Mouse (Mus musculus) midbrain, embryonic 14.5 days (tissue): ENCODE measurements around the gene Tmem236. TPM values are rescaled to one million over a fixed set of nuclear protein-coding genes. Genes with fewer than 3 reads are reported as not detected.

Source experiments
- ATAC-seq: fragments of 200-750 bp; cut with Nextera tagmentation; 2 replicates; pipeline ENCODE4 v1.8.0; 2017; ENCODE audit warnings: moderate number of reproducible peaks, moderate library complexity; ENCODE audit not compliant: low FRiP score, low TSS enrichment
- DNase-seq: peaks from one replicate; pipeline ENCODE4 v3.0.0-alpha.2; 2015
- H3K27ac ChIP-seq: fragments of 300-500 bp; sonication (generic); replicated peaks from 2 replicates; pipeline ENCODE4 v1.5.1; 2014; ENCODE audit warnings: mild to moderate bottlenecking, low read depth, low read length, moderate library complexity
- H3K27me3 ChIP-seq: fragments of 300-500 bp; sonication (generic); 2 replicates; pipeline ENCODE4 v1.6.1; 2014; ENCODE audit warnings: low read length, control low read depth, mixed read lengths; ENCODE audit not compliant: control insufficient read depth, insufficient read depth
- H3K36me3 ChIP-seq: fragments of 300-500 bp; sonication (generic); 2 replicates; pipeline ENCODE4 v1.6.1; 2014; ENCODE audit warnings: low read length, control low read depth; ENCODE audit not compliant: control insufficient read depth, insufficient read depth
- H3K4me1 ChIP-seq: fragments of 300-500 bp; sonication (generic); 2 replicates; pipeline ENCODE4 v1.6.1; 2014; ENCODE audit warnings: mild to moderate bottlenecking, antibody characterized with exemption, low read length, control low read depth; ENCODE audit not compliant: control insufficient read depth, insufficient read depth
- H3K4me2 ChIP-seq: fragments of 300-500 bp; sonication (generic); 2 replicates; pipeline ENCODE4 v1.6.1; 2014; ENCODE audit warnings: mild to moderate bottlenecking, low read length, moderate library complexity
- H3K4me3 ChIP-seq: fragments of 300-500 bp; sonication (generic); replicated peaks from 2 replicates; pipeline ENCODE4 v1.5.1; 2014; ENCODE audit warnings: low read depth, low read length
- H3K9ac ChIP-seq: fragments of 300-500 bp; sonication (generic); replicated peaks from 2 replicates; pipeline ENCODE4 v1.6.1; 2014; ENCODE audit warnings: mild to moderate bottlenecking, low read length, moderate library complexity
- H3K9me3 ChIP-seq: fragments of 300-500 bp; sonication (generic); 2 replicates; pipeline ENCODE4 v1.6.1; 2016; ENCODE audit warnings: low read length, control low read depth, mixed read lengths; ENCODE audit not compliant: control insufficient read depth
- WGBS: fragments of 180-500 bp; shearing (Covaris S2); extraction: QIAGEN DNeasy Blood & Tissue Kit; methylation state at CpG from one replicate; pipeline ENCODE4 v1.1.7; 2014; 5-methylcytosine and 5-hydroxymethylcytosine counted together
- polyA plus RNA-seq: library from polyadenylated mRNA; unstranded; fragments of >200 nt; fragmentation: Nextera tagmentation; extraction: Ambion mirVana; gene quantifications from 2 replicates; pipeline ENCODE4 v1.2.1, GENCODE M21; 2014

Tmem236 gene
- polyA plus RNA-seq, 1 experiment from 2014 or later = 0.18 TPM

DNA sequence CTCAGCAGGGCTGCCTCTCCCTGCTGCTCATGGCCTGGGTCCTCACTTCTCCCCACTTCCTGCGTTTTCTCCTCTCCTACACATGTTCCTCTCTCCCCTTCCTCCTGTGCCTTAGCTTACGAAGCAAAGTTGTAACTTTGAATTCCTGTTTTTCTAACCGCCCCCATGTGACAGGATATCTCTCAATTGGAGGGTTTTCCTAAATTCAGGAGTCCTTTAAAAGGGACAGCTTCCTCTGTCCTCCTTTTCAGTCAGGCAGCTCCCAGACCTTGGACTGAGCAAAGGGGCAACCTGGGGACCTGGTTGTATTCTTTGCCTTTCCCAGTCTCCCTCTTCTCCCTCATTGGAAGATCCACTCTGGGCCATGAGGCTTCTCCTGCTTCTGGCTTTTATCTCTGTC, 54.8 kb downstream of the Tmem236 start, which contains the start of gene Mrc1:
Gene Mrc1 (plus strand): TSS at position 244 of the 400 bp plus-strand sequence.
- no peak for DNase-seq
- ATAC-seq = no peak

DNA sequence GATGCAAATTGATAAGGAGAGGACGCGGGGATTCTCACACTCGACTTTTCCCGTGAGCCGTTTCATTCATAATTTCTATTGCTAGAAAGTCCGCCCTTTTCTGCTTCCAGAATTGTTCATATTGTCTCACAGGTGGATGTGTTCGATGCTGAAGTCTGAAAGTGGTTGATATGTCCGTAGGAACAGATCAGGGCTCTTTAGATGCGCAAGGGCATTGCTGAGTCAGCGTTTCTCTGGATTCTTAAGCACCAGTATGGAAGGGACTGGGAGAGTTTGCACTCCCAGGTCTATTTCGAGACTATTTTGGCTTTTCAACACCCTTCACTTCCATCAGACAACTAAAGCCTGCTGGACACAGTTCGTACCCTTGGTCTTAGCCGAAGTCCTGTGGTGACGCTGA, 55.7 kb downstream of the Tmem236 start:
- DNase-seq = no peak
- 92% methylated on average over 14 of the region's 14 CpGs for WGBS
- no peaks in the 10 kb centered on the region for H3K9me3 ChIP-seq
- no peak overlapping the region for H3K27ac ChIP-seq
- H3K4me1 ChIP-seq = no peaks in the 10 kb centered on the region
- H3K4me3 ChIP-seq = no peak overlapping the region
- no peaks in the 10 kb centered on the region for H3K36me3 ChIP-seq
- no peak overlapping the region for H3K4me2 ChIP-seq
- ATAC-seq = no peak
- H3K9ac ChIP-seq = no peak overlapping the region
- H3K27me3 ChIP-seq = no peaks in the 10 kb centered on the region

More for the DNA sequence above, 54.8 kb downstream of the Tmem236 start, which contains the start of gene Mrc1:
- H3K4me1 ChIP-seq = no peaks in the 10 kb centered on the region
- H3K9me3 ChIP-seq = no peaks in the 10 kb centered on the region
- no peak within 1 kb of the TSS for H3K4me3 ChIP-seq
- WGBS = 70% methylated on average over 3 of the region's 3 CpGs
- H3K9ac ChIP-seq = no peak within 1 kb of the TSS
- H3K36me3 ChIP-seq = no peaks in the 10 kb centered on the region
- no peak within 1 kb of the TSS for H3K27ac ChIP-seq
- H3K4me2 ChIP-seq = no peak within 1 kb of the TSS
- H3K27me3 ChIP-seq = no peaks in the 10 kb centered on the region

DNA sequence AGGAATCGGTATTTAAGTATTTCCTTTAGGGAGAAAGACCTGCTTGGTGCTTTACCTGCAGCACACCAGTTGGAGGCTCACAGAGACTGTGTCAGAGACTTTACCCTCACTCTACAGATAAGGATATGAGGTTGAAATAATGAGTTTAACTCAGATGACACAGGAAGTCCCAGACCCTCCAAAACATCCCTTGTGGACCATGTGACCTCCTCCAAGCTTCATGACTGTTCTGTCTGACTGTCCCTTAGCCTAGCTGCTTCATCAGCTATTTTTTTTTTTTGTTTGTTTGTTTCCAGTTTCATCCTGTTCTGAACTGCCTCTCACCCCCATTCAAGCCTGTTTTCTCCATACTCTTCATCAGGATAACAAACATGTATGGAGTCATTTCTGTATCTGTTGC, 58.6 kb downstream of the Tmem236 start:
- Histone ChIP-seq H3K4me2 (no peak overlapping the region), H3K9me3 (no peaks in the 10 kb centered on the region), H3K36me3 (no peaks in the 10 kb centered on the region), H3K4me3 (no peak overlapping the region), H3K27me3 (no peaks in the 10 kb centered on the region), H3K27ac (no peak overlapping the region), H3K9ac (no peak overlapping the region), H3K4me1 (no peaks in the 10 kb centered on the region)
- DNase-seq (no peak), ATAC-seq (no peak)
- 93% methylated on average over 1 of the region's 1 CpGs for WGBS

DNA sequence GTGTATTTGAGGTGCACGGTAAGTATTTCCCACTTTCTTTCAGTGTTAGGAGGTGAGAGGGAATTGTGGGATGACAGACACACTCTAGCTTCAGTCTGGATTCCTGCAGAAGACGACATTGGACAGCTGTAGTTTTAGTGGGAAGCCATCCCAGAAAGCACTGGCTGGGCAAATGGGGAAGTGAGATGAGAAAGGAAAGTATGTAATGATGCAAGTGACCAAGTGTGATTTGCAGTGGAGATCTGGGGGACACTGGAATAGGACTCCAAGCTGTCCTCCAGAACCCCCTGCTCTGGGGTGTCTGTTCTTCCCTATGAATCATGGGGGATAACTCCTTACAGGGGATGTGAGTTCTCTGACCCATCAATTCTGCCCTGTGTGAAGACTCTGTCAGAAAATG, 59.7 kb downstream of the Tmem236 start:
- Histone ChIP-seq H3K27ac (no peak overlapping the region), H3K4me2 (no peak overlapping the region), H3K27me3 (no peaks in the 10 kb centered on the region), H3K4me3 (no peak overlapping the region), H3K36me3 (no peaks in the 10 kb centered on the region), H3K9me3 (no peaks in the 10 kb centered on the region), H3K9ac (no peak overlapping the region), H3K4me1 (no peaks in the 10 kb centered on the region)
- DNase-seq (no peak), ATAC-seq (no peak)
- 81% methylated on average over 2 of the region's 2 CpGs for WGBS

DNA sequence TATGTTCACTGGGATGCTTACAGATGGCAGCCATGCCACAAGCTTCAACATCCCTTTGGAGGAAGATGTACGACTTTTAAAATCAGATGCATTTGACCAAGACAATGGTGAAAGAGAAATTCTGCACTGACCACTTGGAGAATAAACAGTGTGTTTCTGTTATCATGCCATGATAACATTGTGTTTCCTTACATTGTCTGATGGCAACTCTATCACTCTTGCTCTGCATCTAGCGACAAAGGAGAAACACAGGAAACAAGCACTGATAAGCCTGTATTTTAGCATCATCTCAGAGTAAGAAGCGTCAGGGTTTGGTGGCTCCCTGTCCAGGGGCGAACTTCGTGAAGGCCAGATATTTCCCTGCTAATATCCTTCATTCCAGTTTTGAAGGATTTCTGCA, 61.0 kb downstream of the Tmem236 start:
- no peaks in the 10 kb centered on the region for H3K27me3 ChIP-seq
- H3K9ac ChIP-seq = no peak overlapping the region
- H3K4me2 ChIP-seq = no peak overlapping the region
- no peaks in the 10 kb centered on the region for H3K4me1 ChIP-seq
- no peak overlapping the region for H3K27ac ChIP-seq
- 88% methylated on average over 5 of the region's 5 CpGs for WGBS
- DNase-seq = no peak
- H3K36me3 ChIP-seq = no peaks in the 10 kb centered on the region
- no peaks in the 10 kb centered on the region for H3K9me3 ChIP-seq
- H3K4me3 ChIP-seq = no peak overlapping the region
- ATAC-seq = no peak

DNA sequence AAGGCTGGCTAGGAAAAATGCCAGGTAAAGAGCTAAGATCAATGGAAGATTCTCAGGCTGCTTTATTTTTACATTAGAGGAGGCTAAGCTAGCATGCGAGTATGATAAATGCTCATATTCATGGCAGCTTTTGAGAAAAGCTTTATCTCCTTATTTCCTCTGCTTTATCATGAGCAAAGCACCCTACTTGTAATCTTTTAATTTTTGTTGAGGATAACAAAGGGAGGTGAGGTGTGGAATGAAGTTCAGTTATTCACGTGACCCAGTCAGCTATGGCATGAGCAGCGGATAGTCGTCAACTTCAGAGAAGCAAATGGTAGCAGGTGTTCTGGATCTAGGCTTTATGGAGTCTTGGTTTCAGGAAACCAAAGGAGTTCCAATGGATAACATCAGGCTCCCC, 62.6 kb downstream of the Tmem236 start:
- WGBS = 91% methylated on average over 4 of the region's 4 CpGs

DNA sequence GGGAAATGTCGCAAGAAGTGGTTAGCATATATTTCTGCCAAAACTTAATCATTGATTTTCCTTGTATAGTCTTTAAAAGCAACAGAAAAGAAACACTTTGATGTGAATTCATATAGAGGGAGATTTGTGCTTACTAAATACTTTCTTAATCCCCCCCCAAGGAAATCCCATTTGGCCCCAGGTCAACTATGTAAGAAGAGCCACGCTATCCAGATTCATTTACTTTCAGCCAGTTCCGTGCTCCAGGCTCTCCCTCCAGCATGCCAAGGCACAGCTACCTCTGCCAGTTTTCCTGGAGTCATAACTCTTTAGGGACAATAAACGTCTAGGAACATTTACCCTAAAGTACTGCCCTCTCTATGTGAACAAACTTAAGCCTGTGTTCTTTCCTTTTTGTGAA, 63.4 kb downstream of the Tmem236 start:
- Histone ChIP-seq H3K9ac (no peak overlapping the region), H3K4me3 (no peak overlapping the region), H3K36me3 (no peaks in the 10 kb centered on the region), H3K27me3 (no peaks in the 10 kb centered on the region), H3K4me1 (no peaks in the 10 kb centered on the region), H3K27ac (no peak overlapping the region), H3K4me2 (no peak overlapping the region), H3K9me3 (no peaks in the 10 kb centered on the region)
- WGBS = 62% methylated on average over 4 of the region's 4 CpGs
- DNase-seq = no peak
- no peak for ATAC-seq

More for the DNA sequence above, 62.6 kb downstream of the Tmem236 start:
- DNase-seq = no peak
- Histone ChIP-seq H3K4me1 (no peaks in the 10 kb centered on the region), H3K36me3 (no peaks in the 10 kb centered on the region), H3K27me3 (no peaks in the 10 kb centered on the region), H3K4me2 (no peak overlapping the region), H3K4me3 (no peak overlapping the region), H3K9me3 (no peaks in the 10 kb centered on the region), H3K9ac (no peak overlapping the region), H3K27ac (no peak overlapping the region)
- ATAC-seq = no peak

DNA sequence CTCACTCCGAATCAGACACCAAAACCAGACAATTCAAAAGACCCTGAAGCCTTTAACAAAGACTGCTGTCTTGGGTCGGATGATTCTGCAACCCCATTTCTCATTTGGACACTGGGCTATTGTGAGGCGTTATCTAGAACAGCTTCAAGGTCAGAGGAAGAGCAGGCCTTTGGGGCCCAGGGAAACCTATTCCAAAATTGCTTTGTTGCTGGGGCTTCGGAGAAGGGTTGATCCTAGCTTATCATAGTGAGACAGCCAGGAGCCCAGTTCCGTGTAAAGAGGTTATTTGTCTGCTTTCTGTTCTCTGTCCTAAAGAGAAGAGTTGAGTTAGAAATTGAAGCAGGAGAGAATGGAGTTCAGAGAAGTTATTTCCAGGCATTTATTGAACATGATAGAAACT, 64.8 kb downstream of the Tmem236 start:
- Histone ChIP-seq H3K4me1 (no peaks in the 10 kb centered on the region), H3K4me2 (no peak overlapping the region), H3K27ac (no peak overlapping the region), H3K36me3 (no peaks in the 10 kb centered on the region), H3K9me3 (no peaks in the 10 kb centered on the region), H3K4me3 (no peak overlapping the region), H3K27me3 (no peaks in the 10 kb centered on the region), H3K9ac (no peak overlapping the region)
- WGBS = 65% methylated on average over 5 of the region's 5 CpGs
- ATAC-seq (no peak), DNase-seq (no peak)

DNA sequence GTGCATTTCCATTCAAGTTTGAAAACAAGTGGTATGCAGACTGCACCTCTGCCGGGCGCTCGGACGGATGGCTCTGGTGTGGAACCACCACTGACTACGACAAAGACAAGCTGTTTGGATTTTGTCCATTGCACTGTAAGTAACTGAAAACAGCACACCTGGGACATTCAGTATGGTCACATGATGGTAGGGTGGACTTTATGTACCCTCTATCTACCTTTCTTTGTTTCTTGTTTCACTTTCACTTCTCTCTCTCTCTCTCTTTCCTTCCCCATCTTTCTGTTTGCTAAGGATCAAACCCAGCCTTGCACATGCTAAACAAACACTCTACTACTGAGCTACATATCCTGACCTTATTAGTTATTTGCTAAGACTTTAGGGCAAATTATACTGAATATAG, 69.8 kb downstream of the Tmem236 start:
- H3K36me3 ChIP-seq = no peaks in the 10 kb centered on the region
- no peak overlapping the region for H3K4me2 ChIP-seq
- no peaks in the 10 kb centered on the region for H3K4me1 ChIP-seq
- DNase-seq (no peak), ATAC-seq (no peak)
- no peaks in the 10 kb centered on the region for H3K9me3 ChIP-seq
- H3K27me3 ChIP-seq = no peaks in the 10 kb centered on the region
- no peak overlapping the region for H3K4me3 ChIP-seq
- H3K9ac ChIP-seq = no peak overlapping the region
- no peak overlapping the region for H3K27ac ChIP-seq
- WGBS = 91% methylated on average over 5 of the region's 5 CpGs
